Mouse (Mus musculus): ENCODE data around the gene Trmt10c. TPM values are rescaled to one million over a fixed set of nuclear protein-coding genes. Genes with fewer than 3 reads are reported as not detected.

Trmt10c gene
- total RNA-seq, 2 experiments from 2014 or later, result 8.4 TPM

Small RNA genes within 50 kb of the gene (microRNA-seq; reads per million reads assigned to microRNA genes)
- gene Gm24047, result not detected

Other genes with a start within 250 kb of the Trmt10c start
- gene Nfkbiz, start 198.9 kb downstream of the Trmt10c start, total RNA-seq (2021), result 1 to 10 TPM; 2.6 to 2.8 TPM
- 1 to 10 TPM; 6.1 to 6.4 TPM for gene Nxpe3, start 142.5 kb downstream of the Trmt10c start, total RNA-seq (2021)
- gene Cep97, start 103.0 kb downstream of the Trmt10c start, total RNA-seq (2021), result 10 to 100 TPM in 1 of 2 experiments, 1 to 10 TPM in 1; 8.0 to 10.7 TPM
- gene Rpl24, start 71.5 kb downstream of the Trmt10c start, total RNA-seq (2021), result 100 to 1,000 TPM; 397 to 401 TPM
- gene Zbtb11, start 63.9 kb downstream of the Trmt10c start, total RNA-seq (2021), result 10 to 100 TPM; 30.5 to 31.6 TPM
- gene Pcnp, start 8.1 kb downstream of the Trmt10c start, total RNA-seq (2021), result 100 to 1,000 TPM; 140 to 144 TPM
- 10 to 100 TPM; 42.7 to 46.2 TPM for gene Senp7, start 10.5 kb upstream of the Trmt10c start, total RNA-seq (2021)
- under 1 TPM; 0.63 to 0.69 TPM for gene Impg2, start 166.5 kb upstream of the Trmt10c start, total RNA-seq (2021)

Data from left cerebral cortex, postnatal 10 days (tissue).